20 mouse cellular contexts compared by ENCODE assay signal in genomic region chr14:47795062-47795461, GRCm38 (mm10).
"Had no signal": no experiment of that assay in that cellular context is flagged by ENCODE, and none has a peak within 500 bp of the region (broad histone marks: within the 10 kb centered on the region; RNA-seq: fewer than 3 reads in every experiment).

No protein-coding gene starts in this region.

- H3K4me2 ChIP-seq: liver, embryonic 15.5 days; lung, embryonic 15.5 days; midbrain, embryonic 11.5 days; midbrain, embryonic 13.5 days; midbrain, embryonic 15.5 days; neural tube, embryonic 13.5 days; neural tube, embryonic 15.5 days; stomach, embryonic 15.5 days had no signal

- H3K4me1 ChIP-seq: liver, embryonic 15.5 days; megakaryocyte, embryonic 14.5 days; midbrain, embryonic 13.5 days; midbrain, embryonic 15.5 days; neural tube, embryonic 13.5 days; neural tube, embryonic 15.5 days; stomach, embryonic 15.5 days had no signal

- H3K4me3 ChIP-seq: liver, embryonic 15.5 days; lung, embryonic 15.5 days; megakaryocyte, embryonic 14.5 days; midbrain, embryonic 13.5 days; midbrain, embryonic 15.5 days; myocyte; neural tube, embryonic 13.5 days; neural tube, embryonic 15.5 days; stomach, embryonic 15.5 days had no signal

- H3K27me3 ChIP-seq: liver, embryonic 15.5 days; lung, embryonic 15.5 days; megakaryocyte, embryonic 14.5 days; midbrain, embryonic 13.5 days; midbrain, embryonic 15.5 days; neural tube, embryonic 13.5 days; neural tube, embryonic 15.5 days; stomach, embryonic 15.5 days had no signal

- H3K36me3 ChIP-seq: liver, embryonic 15.5 days; lung, embryonic 15.5 days; midbrain, embryonic 13.5 days; midbrain, embryonic 15.5 days; neural tube, embryonic 13.5 days; neural tube, embryonic 15.5 days; stomach, embryonic 15.5 days had no signal

- H3K9ac ChIP-seq: liver, embryonic 15.5 days; liver, postnatal 0 days; lung, embryonic 15.5 days; midbrain, embryonic 13.5 days; midbrain, embryonic 15.5 days; neural tube, embryonic 13.5 days; neural tube, embryonic 15.5 days; stomach, embryonic 15.5 days had no signal

- DNase-seq: liver, postnatal 0 days; lung, adult 2 months; lung, postnatal 14 days; lung, postnatal 36 days; right cerebral cortex, postnatal 14 days; thymus, adult 2 months; thymus, postnatal 25 days had no signal

- H3K27ac ChIP-seq: liver, embryonic 15.5 days; lung, embryonic 15.5 days; macrophage; midbrain, embryonic 13.5 days; midbrain, embryonic 15.5 days; neural tube, embryonic 13.5 days; neural tube, embryonic 15.5 days; stomach, embryonic 15.5 days; stomach, postnatal 0 days had no signal

- ATAC-seq: liver, postnatal 0 days; lung, postnatal 0 days; midbrain, embryonic 13.5 days; midbrain, embryonic 15.5 days had no signal

- H3K9me3 ChIP-seq: liver, embryonic 15.5 days; lung, embryonic 15.5 days; megakaryocyte, embryonic 14.5 days; midbrain, embryonic 13.5 days; midbrain, embryonic 15.5 days; neural tube, embryonic 13.5 days; neural tube, embryonic 15.5 days; stomach, embryonic 15.5 days had no signal
